Mouse (Mus musculus) kidney, postnatal 14 days (tissue): Measurements from ENCODE around the gene Tspan14.

Experiments
- DNase-seq: peaks from one replicate; pipeline ENCODE4 v3.0.0; 2022; ENCODE audit warnings: mixed read lengths

Tspan14 gene

GRCm38 (mm10) chr14:40966392-40966861 lies at the start of gene Tspan14:
Gene Tspan14, minus strand, starts transcription at chr14:40966807.
- no peak for DNase-seq

- DNase-seq, result no peak
Measured at GRCm38 (mm10) chr14:41014701-41015240, 48.2 kb upstream of the Tspan14 start.

- peak; percentile 94 for DNase-seq
Measured at GRCm38 (mm10) chr14:41013630-41014613, 47.3 kb upstream of the Tspan14 start, which contains the start of gene Fam213a. Gene Fam213a, minus strand, starts transcription at chr14:41013788.

GRCm38 (mm10) chr14:41013143-41013542 lies 46.5 kb upstream of the Tspan14 start:
- DNase-seq, result no peak

- DNase-seq, result peak; percentile 71
Measured at GRCm38 (mm10) chr14:41011916-41012315, 45.3 kb upstream of the Tspan14 start.

GRCm38 (mm10) chr14:41008138-41008537 lies 41.5 kb upstream of the Tspan14 start:
- DNase-seq, result peak; percentile 86

- DNase-seq, result no peak
Measured at GRCm38 (mm10) chr14:41007641-41008040, 41.0 kb upstream of the Tspan14 start.

- no peak for DNase-seq
Measured at GRCm38 (mm10) chr14:41006899-41007298, 40.3 kb upstream of the Tspan14 start.

- no peak for DNase-seq
Measured at GRCm38 (mm10) chr14:41006263-41006662, 39.7 kb upstream of the Tspan14 start.

- no peak for DNase-seq
Measured at GRCm38 (mm10) chr14:41005716-41006115, 39.1 kb upstream of the Tspan14 start.

GRCm38 (mm10) chr14:41004201-41005141 lies 37.9 kb upstream of the Tspan14 start:
- peak; percentile 90 for DNase-seq

- no peak for DNase-seq
Measured at GRCm38 (mm10) chr14:41001576-41001975, 35.0 kb upstream of the Tspan14 start.

GRCm38 (mm10) chr14:41000801-41001200 lies 34.2 kb upstream of the Tspan14 start:
- DNase-seq, result no peak

- DNase-seq, result no peak
Measured at GRCm38 (mm10) chr14:40999904-41000645, 33.5 kb upstream of the Tspan14 start.

GRCm38 (mm10) chr14:40996171-40996570 lies 29.6 kb upstream of the Tspan14 start:
- no peak for DNase-seq

GRCm38 (mm10) chr14:40992464-40992863 lies 25.9 kb upstream of the Tspan14 start:
- DNase-seq, result no peak

- no peak for DNase-seq
Measured at GRCm38 (mm10) chr14:40988780-40989179, 22.2 kb upstream of the Tspan14 start.

GRCm38 (mm10) chr14:40987184-40987583 lies 20.6 kb upstream of the Tspan14 start:
- DNase-seq, result peak; percentile 21

GRCm38 (mm10) chr14:40985635-40986034 lies 19.0 kb upstream of the Tspan14 start:
- no peak for DNase-seq

- no peak for DNase-seq
Measured at GRCm38 (mm10) chr14:40979723-40980122, 13.1 kb upstream of the Tspan14 start.

GRCm38 (mm10) chr14:40979002-40979401 lies 12.4 kb upstream of the Tspan14 start:
- DNase-seq, result peak; percentile 78
